Mouse (Mus musculus) bone marrow macrophage, adult 2 months (primary cell): ENCODE data around the gene Gp5.

Source experiments
- CTCF ChIP-seq: IDR thresholded peaks from 2 replicates; pipeline ENCODE4 v1.5.1; 2012; ENCODE audit warnings: low read depth, mild to moderate bottlenecking, low read length, moderate library complexity
- POLR2A ChIP-seq: IDR thresholded peaks from 2 replicates; pipeline ENCODE4 v1.6.1; 2012; ENCODE audit warnings: mild to moderate bottlenecking, low read depth, low read length, borderline replicate concordance

DNA sequence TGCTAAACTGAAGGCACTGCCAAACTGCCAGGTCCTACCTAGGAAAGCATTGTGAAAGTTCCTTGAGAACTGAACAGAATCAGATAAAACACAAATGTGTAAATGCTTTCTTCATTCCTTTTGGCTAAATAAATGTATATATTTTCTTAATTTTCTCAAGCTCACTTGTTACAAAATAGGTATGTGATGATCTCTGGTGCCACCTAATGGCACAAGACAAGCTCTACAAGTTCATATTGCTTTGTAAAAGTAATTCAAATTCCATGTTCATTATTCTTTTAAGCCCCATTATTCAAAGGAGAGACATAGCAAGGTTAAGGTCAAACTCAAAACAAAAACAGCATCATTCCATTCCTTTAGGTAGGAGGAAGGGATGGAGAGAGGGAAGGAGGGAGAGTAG, 3.7 kb upstream of the Gp5 start:
- TF ChIP-seq POLR2A: no peak
- TF ChIP-seq CTCF: no peak
